Mouse (Mus musculus) stomach, postnatal 0 days (tissue): ENCODE measurements around the gene Zbtb48. TPM values are rescaled to one million over a fixed set of nuclear protein-coding genes. Genes with fewer than 3 reads are reported as not detected.
A peak's percentile ranks its signal among the peaks of the same experiment; 100 is the strongest.

Experiments
- ATAC-seq: fragments of 200-750 bp; cut with Nextera tagmentation; 2 replicates; pipeline ENCODE4 v1.8.0; 2017; ENCODE audit not compliant: low FRiP score, low TSS enrichment
- DNase-seq: peaks from one replicate; pipeline ENCODE4 v3.0.0-alpha.2; 2016; ENCODE audit warnings: low spot score
- H3K27ac ChIP-seq: fragments of 300-500 bp; sonication (generic); replicated peaks from 2 replicates; pipeline ENCODE4 v1.5.1; 2014; ENCODE audit warnings: mild to moderate bottlenecking, control low read depth
- H3K27me3 ChIP-seq: fragments of 300-500 bp; sonication (generic); 2 replicates; pipeline ENCODE4 v1.6.1; 2014; ENCODE audit warnings: low read length; ENCODE audit not compliant: control insufficient read depth, insufficient read depth
- H3K36me3 ChIP-seq: fragments of 300-500 bp; sonication (generic); 2 replicates; pipeline ENCODE4 v1.6.1; 2014; ENCODE audit warnings: low read length, mixed read lengths; ENCODE audit not compliant: control insufficient read depth, insufficient read depth
- H3K4me1 ChIP-seq: fragments of 300-500 bp; sonication (generic); replicated peaks from 2 replicates; pipeline ENCODE4 v1.6.1; 2014; ENCODE audit warnings: antibody characterized with exemption; ENCODE audit not compliant: control insufficient read depth, insufficient read depth
- H3K4me2 ChIP-seq: fragments of 300-500 bp; sonication (generic); replicated peaks from 2 replicates; pipeline ENCODE4 v1.6.1; 2014; ENCODE audit warnings: low read depth, mild to moderate bottlenecking, control low read depth, moderate library complexity
- H3K4me3 ChIP-seq: fragments of 300-500 bp; sonication (generic); 2 replicates; pipeline ENCODE4 v1.5.1; 2014; ENCODE audit warnings: low read depth, low read length, control low read depth
- H3K9ac ChIP-seq: fragments of 300-500 bp; sonication (generic); 2 replicates; pipeline ENCODE4 v1.6.1; 2014; ENCODE audit warnings: mild to moderate bottlenecking, low read length, control low read depth, mixed read lengths
- H3K9me3 ChIP-seq: fragments of 300-500 bp; sonication (generic); 2 replicates; pipeline ENCODE4 v1.6.1; 2016; ENCODE audit warnings: low read length; ENCODE audit not compliant: control insufficient read depth
- CTCF ChIP-seq: IDR thresholded peaks from 2 replicates; pipeline ENCODE4 v1.5.1; 2016; ENCODE audit warnings: antibody characterized with exemption, low read depth, mild to moderate bottlenecking, moderate library complexity
- EP300 ChIP-seq: optimal IDR thresholded peaks from 2 replicates; pipeline ENCODE3; 2016; ENCODE audit warnings: antibody characterized with exemption
- WGBS: fragments of 180-500 bp; shearing (Covaris S2); extraction: QIAGEN DNeasy Blood & Tissue Kit; methylation state at CpG from one replicate; pipeline ENCODE4 v1.1.7; 2014; 5-methylcytosine and 5-hydroxymethylcytosine counted together
- polyA plus RNA-seq: library from polyadenylated mRNA; unstranded; fragments of >200 nt; fragmentation: Nextera tagmentation; extraction: Ambion mirVana; gene quantifications from 2 replicates; pipeline ENCODE4 v1.2.1, GENCODE M21; 2015

Zbtb48 gene
- polyA plus RNA-seq, 1 experiment from 2014 or later = 10.6 TPM

- DNase-seq = no peak
- no peak for TF ChIP-seq CTCF
- TF ChIP-seq EP300 = no peak
- Histone ChIP-seq H3K4me3 (peak overlapping the region; percentile 99), H3K27ac (peak overlapping the region; percentile 93), H3K36me3 (peaks cover 5% of the 10 kb centered on the region), H3K9ac (peak overlapping the region; percentile 79), H3K9me3 (no peaks in the 10 kb centered on the region), H3K4me2 (peak overlapping the region; percentile 62), H3K27me3 (no peaks in the 10 kb centered on the region), H3K4me1 (0 out of 2 replicates have a peak, but pooled peaks cover 3% of the 10 kb centered on the region)
- 1% methylated on average over 13 of the region's 13 CpGs for WGBS
- no peak for ATAC-seq
Measured at GRCm38 (mm10) chr4:151996951-151997222, 30.6 kb downstream of the Zbtb48 start.

DNA sequence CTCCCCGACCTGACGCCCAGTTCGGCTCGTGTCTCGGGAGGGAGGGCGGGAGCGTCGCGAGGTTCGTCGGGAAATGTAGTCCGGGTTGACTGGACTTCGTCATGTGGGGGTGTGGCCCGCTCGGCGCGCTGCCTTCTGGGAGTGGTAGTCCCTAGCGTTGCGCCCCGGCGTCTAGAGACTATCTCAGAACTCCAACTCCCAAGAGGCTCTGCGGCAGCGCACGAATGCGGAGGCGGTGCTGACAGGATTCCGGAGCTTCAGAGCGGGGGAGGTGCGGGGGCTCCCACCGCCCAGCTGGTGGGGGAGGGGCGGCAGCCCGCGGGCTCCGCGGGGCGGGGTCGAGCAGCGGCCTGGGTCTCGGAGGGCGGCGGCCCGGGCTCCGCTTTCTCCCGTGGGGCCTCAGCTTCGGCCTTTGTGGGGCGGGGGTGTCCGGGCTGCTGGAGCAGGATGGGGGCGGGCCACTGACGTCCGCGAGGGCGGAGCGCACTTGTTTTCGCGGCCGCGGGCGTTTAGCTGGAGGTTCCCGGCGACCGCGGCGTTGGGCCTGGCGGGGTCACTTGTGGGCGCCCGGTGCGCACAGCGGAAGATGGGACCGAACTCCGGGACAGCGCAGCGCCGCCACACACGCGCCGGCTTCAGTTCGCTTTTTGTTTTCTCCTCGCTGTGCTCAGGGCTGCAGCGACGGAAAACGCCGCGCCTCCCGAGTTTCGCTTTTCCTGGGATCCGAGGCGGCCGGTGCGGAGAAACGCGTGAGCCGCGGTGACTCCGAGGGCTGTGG is 31.1 kb downstream of the Zbtb48 start, which contains the start of gene Phf13:
Gene Phf13 (minus strand): TSS at position 86 of the 778 bp plus-strand sequence.
- H3K4me3 ChIP-seq = peak within 1 kb of the TSS; percentile 99
- peak within 1 kb of the TSS; percentile 93 for H3K27ac ChIP-seq
- TF ChIP-seq EP300 (no peak), CTCF (no peak)
- WGBS = under 1% methylated on average over 73 of the region's 94 CpGs
- peaks cover 6% of the 10 kb centered on the region for H3K36me3 ChIP-seq
- ATAC-seq = peak; percentile 97
- H3K4me2 ChIP-seq = peak within 1 kb of the TSS; percentile 86
- no peaks in the 10 kb centered on the region for H3K9me3 ChIP-seq
- peak within 1 kb of the TSS; percentile 91 for H3K9ac ChIP-seq
- 0 out of 2 replicates have a peak, but pooled peaks cover 3% of the 10 kb centered on the region for H3K4me1 ChIP-seq
- peak; percentile 99 for DNase-seq
- H3K27me3 ChIP-seq = no peaks in the 10 kb centered on the region

- no peak for TF ChIP-seq EP300
- TF ChIP-seq CTCF = no peak
- Histone ChIP-seq H3K36me3 (peaks cover 11% of the 10 kb centered on the region), H3K27me3 (no peaks in the 10 kb centered on the region), H3K27ac (peak overlapping the region; percentile 83), H3K4me2 (peak overlapping the region; percentile 86), H3K4me3 (peak overlapping the region; percentile 99), H3K9ac (peak overlapping the region; percentile 91), H3K9me3 (no peaks in the 10 kb centered on the region), H3K4me1 (0 out of 2 replicates have a peak, but pooled peaks cover 3% of the 10 kb centered on the region)
- peak; percentile 42 for ATAC-seq
- WGBS = 1% methylated on average over 74 of the region's 111 CpGs
- peak; percentile 56 for DNase-seq
Measured at GRCm38 (mm10) chr4:151995371-151996172, 31.9 kb downstream of the Zbtb48 start.

GRCm38 (mm10) chr4:151994228-151995171 is 33.0 kb downstream of the Zbtb48 start:
- TF ChIP-seq EP300 (no peak), CTCF (no peak)
- peak overlapping the region; percentile 91 for H3K9ac ChIP-seq
- H3K4me3 ChIP-seq = peak overlapping the region; percentile 99
- H3K4me1 ChIP-seq = 0 out of 2 replicates have a peak, but pooled peaks cover 3% of the 10 kb centered on the region
- 3% methylated on average over 56 of the region's 61 CpGs for WGBS
- peak overlapping the region; percentile 83 for H3K27ac ChIP-seq
- H3K27me3 ChIP-seq = no peaks in the 10 kb centered on the region
- H3K36me3 ChIP-seq = peaks cover 11% of the 10 kb centered on the region
- H3K9me3 ChIP-seq = no peaks in the 10 kb centered on the region
- ATAC-seq (no peak), DNase-seq (peak; percentile 59)
- H3K4me2 ChIP-seq = peak overlapping the region; percentile 86

DNA sequence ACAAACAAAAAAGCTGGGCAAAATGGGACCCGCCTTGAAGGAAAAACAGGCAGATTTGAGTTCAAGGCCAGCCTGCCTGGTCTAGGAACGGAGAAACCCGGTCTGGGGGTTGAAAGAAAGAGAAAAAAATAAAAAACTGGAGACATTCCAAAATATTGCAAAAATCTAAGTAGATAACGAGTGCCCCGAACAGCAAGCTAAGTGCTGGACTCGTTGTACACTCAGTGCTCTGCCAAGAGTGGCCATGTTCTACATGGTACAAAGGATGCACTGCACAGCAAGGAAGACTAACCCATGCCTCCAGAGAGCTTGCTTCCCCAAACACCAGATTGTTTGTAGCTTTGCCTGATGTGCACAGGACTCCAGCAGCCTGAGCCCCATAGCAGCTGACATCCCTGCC is 34.4 kb downstream of the Zbtb48 start:
- ATAC-seq = no peak
- Histone ChIP-seq H3K27ac (no peak overlapping the region), H3K9me3 (no peaks in the 10 kb centered on the region), H3K4me3 (no peak overlapping the region), H3K36me3 (peaks cover 11% of the 10 kb centered on the region), H3K9ac (no peak overlapping the region), H3K4me1 (0 out of 2 replicates have a peak, but pooled peaks cover 5% of the 10 kb centered on the region), H3K27me3 (no peaks in the 10 kb centered on the region), H3K4me2 (no peak overlapping the region)
- no peak for DNase-seq
- TF ChIP-seq EP300 (no peak), CTCF (no peak)
- WGBS = 67% methylated on average over 6 of the region's 6 CpGs
